Mouse (Mus musculus) testis, adult 2 months (tissue): Measurements from ENCODE around the gene Prpf4.

ENCODE experiments used
- CTCF ChIP-seq: fragments of 200-500 bp; IDR thresholded peaks from 2 replicates; pipeline ENCODE4 v1.5.1; 2012; ENCODE audit warnings: low read depth, mild to moderate bottlenecking, inconsistent platforms, low read length, moderate library complexity; ENCODE audit not compliant: control insufficient read depth, insufficient read depth, insufficient replicate concordance
- POLR2A ChIP-seq: fragments of 200-500 bp; IDR thresholded peaks from 2 replicates; pipeline ENCODE4 v1.6.1; 2012; ENCODE audit warnings: low read depth, mild to moderate bottlenecking, inconsistent platforms, low read length, moderate library complexity; ENCODE audit not compliant: control insufficient read depth

DNA sequence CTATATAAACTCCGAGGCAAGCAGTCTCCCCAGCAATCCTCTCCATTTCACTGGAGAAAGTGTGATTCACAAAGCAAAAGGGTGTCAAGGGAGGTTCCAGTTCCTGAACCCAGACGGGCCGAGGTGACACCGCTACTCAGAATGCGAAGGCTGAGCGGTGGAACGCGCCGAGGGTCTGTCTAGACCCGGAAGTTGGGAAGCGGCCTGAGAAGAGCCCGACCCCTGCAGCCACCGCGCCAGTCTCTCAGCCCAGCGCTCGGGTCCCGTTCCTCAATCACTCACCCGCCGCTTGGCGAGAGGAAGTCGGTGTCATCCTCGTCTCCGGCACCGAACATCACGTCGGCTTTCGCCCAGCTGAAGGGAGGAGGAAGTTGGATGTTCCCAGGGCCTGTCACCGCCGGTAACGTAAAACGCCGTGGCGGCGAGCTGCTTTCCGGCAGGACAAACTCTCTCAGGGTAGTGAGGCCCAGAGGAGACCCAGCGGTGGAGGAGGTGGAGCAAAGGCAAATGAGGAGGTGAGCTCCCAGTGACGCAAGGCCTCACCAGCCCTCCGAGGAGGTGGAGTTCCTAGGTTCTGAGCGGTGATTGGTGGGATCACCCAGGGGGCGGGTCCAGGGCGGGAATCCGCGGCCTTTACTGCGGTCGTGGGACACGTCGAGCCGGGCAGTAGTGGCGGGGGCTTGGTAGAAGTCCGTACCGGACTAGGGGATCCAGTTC is 48.4 kb upstream of the Prpf4 start, which contains the start of the genes Fkbp15 and Slc31a1:
- TF ChIP-seq CTCF, result no peak
- TF ChIP-seq POLR2A, result peak; percentile 93
